Mouse (Mus musculus) cerebellum, postnatal 14 days (tissue): ENCODE results near the gene Frmd8.
A peak's percentile ranks its signal among the peaks of the same experiment; 100 is the strongest.

Source experiments
- DNase-seq, 2 experiments: peaks; one replicate each; pipeline ENCODE4 v3.0.0; 2021; ENCODE audit warnings: mixed read lengths in 2 of 2

Frmd8 gene

GRCm38 (mm10) chr19:5874969-5875480 lies at the start of gene Frmd8:
Frmd8 (minus strand) TSS chr19:5875274.
- DNase-seq, result peak; percentile 95

GRCm38 (mm10) chr19:5924713-5925093 lies 49.6 kb upstream of the Frmd8 start, which contains the start of gene Cdc42ep2:
Cdc42ep2 (minus strand) TSS chr19:5924816.
- DNase-seq, result peak; percentile 97

- DNase-seq, result peak; percentile 97 to 99
These were observed 49.1 kb upstream of the Frmd8 start for GRCm38 (mm10) chr19:5923990-5924712.

- no peak for DNase-seq
These were observed 47.9 kb upstream of the Frmd8 start for GRCm38 (mm10) chr19:5922963-5923362.

GRCm38 (mm10) chr19:5922119-5922942 lies 47.3 kb upstream of the Frmd8 start:
- no peak for DNase-seq

- DNase-seq, result no peak
These were observed 46.6 kb upstream of the Frmd8 start for GRCm38 (mm10) chr19:5921715-5922114.

GRCm38 (mm10) chr19:5913007-5913719 lies 38.1 kb upstream of the Frmd8 start, which contains the start of gene Dpf2:
Dpf2 (minus strand) TSS chr19:5913010.
- DNase-seq, result peak in 1 of 2 experiments; percentile 31

GRCm38 (mm10) chr19:5912103-5913006 lies 37.3 kb upstream of the Frmd8 start:
- DNase-seq, result peak; percentile 99

- peak in 1 of 2 experiments; percentile 11 for DNase-seq
These were observed 36.5 kb upstream of the Frmd8 start for GRCm38 (mm10) chr19:5911430-5912102.

GRCm38 (mm10) chr19:5910221-5910620 lies 35.1 kb upstream of the Frmd8 start:
- peak; percentile 62 to 63 for DNase-seq

- no peak for DNase-seq
These were observed 32.2 kb upstream of the Frmd8 start for GRCm38 (mm10) chr19:5907275-5907674.

GRCm38 (mm10) chr19:5894002-5894678 lies 19.1 kb upstream of the Frmd8 start, which contains the start of gene Tigd3:
Tigd3 (minus strand) TSS chr19:5894149.
- peak; percentile 98 to 99 for DNase-seq

GRCm38 (mm10) chr19:5893282-5894001 lies 18.4 kb upstream of the Frmd8 start:
- DNase-seq, result no peak

- DNase-seq, result no peak
These were observed 17.7 kb upstream of the Frmd8 start for GRCm38 (mm10) chr19:5892735-5893134.

- DNase-seq, result no peak
These were observed 17.2 kb upstream of the Frmd8 start for GRCm38 (mm10) chr19:5892262-5892661.

- DNase-seq, result peak in 1 of 2 experiments; percentile 30
These were observed 16.6 kb upstream of the Frmd8 start for GRCm38 (mm10) chr19:5891521-5892258.

GRCm38 (mm10) chr19:5889211-5889610 lies 14.1 kb upstream of the Frmd8 start:
- DNase-seq, result no peak

GRCm38 (mm10) chr19:5887234-5887815 lies 12.3 kb upstream of the Frmd8 start:
- no peak for DNase-seq

- DNase-seq, result peak in 1 of 2 experiments; percentile 57
These were observed 10.8 kb upstream of the Frmd8 start for GRCm38 (mm10) chr19:5885838-5886237.
